Mouse (Mus musculus) lung, adult 2 months (tissue): ENCODE data around the gene Cab39l.

Source experiments
- CTCF ChIP-seq: fragments of 200-500 bp; IDR thresholded peaks from 2 replicates; pipeline ENCODE4 v1.5.1; 2011; ENCODE audit warnings: mild to moderate bottlenecking, low read length, control low read depth; ENCODE audit not compliant: insufficient read depth
- POLR2A ChIP-seq: fragments of 200-500 bp; IDR thresholded peaks from 2 replicates; pipeline ENCODE4 v1.6.1; 2011; ENCODE audit warnings: low read depth, mild to moderate bottlenecking, control low read depth, low read length, borderline replicate concordance; ENCODE audit errors: extremely low read depth

DNA sequence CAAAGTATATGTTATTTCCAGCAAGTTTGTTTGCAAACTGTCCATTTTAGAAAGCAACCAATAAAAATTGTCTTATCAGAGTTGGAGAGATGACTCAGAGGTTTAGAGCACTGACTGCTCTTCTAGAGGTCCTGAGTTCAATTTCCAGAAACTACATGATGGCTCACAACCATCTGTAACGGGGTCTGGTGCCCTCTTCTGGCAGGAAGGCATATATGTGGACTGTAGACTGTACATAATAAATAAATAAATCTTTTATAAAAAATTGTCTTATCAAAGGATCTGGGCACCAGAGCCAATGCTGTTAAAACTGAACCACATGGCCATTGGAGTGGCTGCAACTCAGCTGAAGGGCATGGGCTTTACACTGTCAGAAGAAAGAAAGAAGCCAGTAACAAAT, 149.8 kb downstream of the Cab39l start:
- TF ChIP-seq CTCF, result no peak
- no peak for TF ChIP-seq POLR2A
